Comparison of ENCODE assay signal across 8 mouse cellular contexts in genomic region chr1:171477758-171478545, GRCm38 (mm10). TPM values are rescaled to one million over a fixed set of nuclear protein-coding genes. Genes with fewer than 3 reads are reported as not detected.
DNase-seq lines count a peak whose midpoint lies in the region; ATAC-seq and TF ChIP-seq lines count a peak whose summit lies in the region.

No protein-coding gene starts in this region.

- no peaks in the 10 kb centered on the region for H3K36me3 ChIP-seq in heart, postnatal 0 days (replicated peaks; ENCODE audit: control insufficient read depth, insufficient read depth, low read length)
- no peaks in the 10 kb centered on the region for H3K36me3 ChIP-seq in limb, embryonic 13.5 days
- no peaks in the 10 kb centered on the region for H3K36me3 ChIP-seq in midbrain, embryonic 12.5 days

- H3K4me1 ChIP-seq in heart, postnatal 0 days (ENCODE audit: control insufficient read depth, insufficient read depth) = no peaks in the 10 kb centered on the region
- H3K4me1 ChIP-seq in limb, embryonic 13.5 days = no peaks in the 10 kb centered on the region
- no peaks in the 10 kb centered on the region for H3K4me1 ChIP-seq in midbrain, embryonic 12.5 days

- H3K9ac ChIP-seq in heart, postnatal 0 days (replicated peaks; ENCODE audit: low read depth, low read length) = no peak overlapping the region; the same call in 1 of the 2 replicates
- no peak overlapping the region for H3K9ac ChIP-seq in limb, embryonic 13.5 days
- H3K9ac ChIP-seq in midbrain, embryonic 12.5 days (replicated peaks) = no peak overlapping the region; the same call in 1 of the 2 replicates

- no peak for TF ChIP-seq CTCF in heart, postnatal 0 days (IDR thresholded peaks at IDR 0.05; ENCODE audit: low read depth)

- 64% methylated on average over 27 of the region's 27 CpGs for WGBS in heart, postnatal 0 days
- 61% methylated on average over 27 of the region's 27 CpGs for WGBS in limb, embryonic 13.5 days
- WGBS in midbrain, embryonic 12.5 days = 64% methylated on average over 27 of the region's 27 CpGs

- no peaks in the 10 kb centered on the region for H3K27me3 ChIP-seq in heart, postnatal 0 days (ENCODE audit: control insufficient read depth, insufficient read depth, low read length)
- H3K27me3 ChIP-seq in limb, embryonic 13.5 days = no peaks in the 10 kb centered on the region
- no peaks in the 10 kb centered on the region for H3K27me3 ChIP-seq in midbrain, embryonic 12.5 days

- peak overlapping the region; percentile 34 for H3K4me3 ChIP-seq in heart, postnatal 0 days (ENCODE audit: low read depth, low read length)
- peak overlapping the region; percentile 33 for H3K4me3 ChIP-seq in limb, embryonic 13.5 days
- peak overlapping the region; percentile 13; the same call in 1 of the 2 replicates for H3K4me3 ChIP-seq in midbrain, embryonic 12.5 days

- H3K4me2 ChIP-seq in heart, postnatal 0 days (ENCODE audit: low read depth, low read length) = peak overlapping the region; percentile 56
- peak overlapping the region; percentile 51 for H3K4me2 ChIP-seq in limb, embryonic 13.5 days (replicated peaks)
- H3K4me2 ChIP-seq in midbrain, embryonic 12.5 days (replicated peaks) = peak overlapping the region; percentile 16

- peak; percentile 19 for DNase-seq in embryo, embryonic 10.5 days (ENCODE audit: low spot score)
- DNase-seq in embryo, embryonic 9.5 days (ENCODE audit: extremely low spot score) = no peak
- peak; percentile 95 for DNase-seq in R1 (ENCODE audit: low read depth, low spot score)
- no peak for DNase-seq in heart, postnatal 0 days (ENCODE audit: low spot score)
- no peak for DNase-seq in cerebellum, postnatal 4 days (ENCODE audit: low spot score in 2 of 2)

- no peak overlapping the region for H3K27ac ChIP-seq in heart, postnatal 0 days (ENCODE audit: low read depth)
- H3K27ac ChIP-seq in limb, embryonic 13.5 days = no peak overlapping the region
- no peak overlapping the region for H3K27ac ChIP-seq in midbrain, embryonic 12.5 days (replicated peaks)

- ATAC-seq in heart, postnatal 0 days (ENCODE audit: insufficient read depth, low read depth) = no peak
- peak; percentile 71; the same call in 1 of the 2 replicates for ATAC-seq in limb, embryonic 13.5 days (ENCODE audit: low FRiP score, low read depth)
- no peak for ATAC-seq in midbrain, embryonic 12.5 days (ENCODE audit: low FRiP score, low read depth)
- ATAC-seq in erythroid progenitor cell, adult 5-6 weeks (replicated peaks; ENCODE audit: low FRiP score, poor library complexity, severe bottlenecking) = no peak

- TF ChIP-seq EP300 in heart, postnatal 0 days (IDR thresholded peaks at IDR 0.05; ENCODE audit: low read depth) = no peak

- peaks cover 8% of the 10 kb centered on the region for H3K9me3 ChIP-seq in heart, postnatal 0 days (replicated peaks; ENCODE audit: control insufficient read depth, low read length)
- H3K9me3 ChIP-seq in limb, embryonic 13.5 days = peaks cover 6% of the 10 kb centered on the region
- H3K9me3 ChIP-seq in midbrain, embryonic 12.5 days = peaks cover 5% of the 10 kb centered on the region

RNA-seq across cellular contexts. Expression of gene Alyref2, which starts 25.3 kb away (rescaled TPM):
- total RNA-seq in heart, postnatal 0 days (2014; rRNA removed; ENCODE audit: low replicate concordance) = 8.0 and 10.0 TPM in 2 replicates
- 13.5 and 14.6 TPM in 2 replicates for polyA plus RNA-seq in heart, postnatal 0 days (2015; fragmentation: Nextera tagmentation; extraction: Ambion mirVana)
- polyA plus RNA-seq in limb, embryonic 13.5 days (2015; fragmentation: Nextera tagmentation; extraction: Ambion mirVana) = 15.8 and 16.4 TPM in 2 replicates
- polyA plus RNA-seq in midbrain, embryonic 12.5 days (2016; fragmentation: Nextera tagmentation; extraction: Ambion mirVana) = 19.0 and 21.8 TPM in 2 replicates
- total RNA-seq in erythroid progenitor cell, adult 5-6 weeks (2015; ENCODE audit: low replicate concordance) = not detected in 2 replicates
- 5.5 TPM in 1 of 2 replicates, not detected in the other for total RNA-seq in erythroid progenitor cell, adult 5-6 weeks (2017; ENCODE audit: low replicate concordance)

RNA-seq across cellular contexts. Expression of gene F11r, which starts 40.6 kb away (rescaled TPM):
- 45.6 and 75.5 TPM in 2 replicates for total RNA-seq in heart, postnatal 0 days (2014; rRNA removed; ENCODE audit: low replicate concordance)
- 75.8 and 78.3 TPM in 2 replicates for polyA plus RNA-seq in heart, postnatal 0 days (2015; fragmentation: Nextera tagmentation; extraction: Ambion mirVana)
- polyA plus RNA-seq in limb, embryonic 13.5 days (2015; fragmentation: Nextera tagmentation; extraction: Ambion mirVana) = 40.4 and 40.6 TPM in 2 replicates
- polyA plus RNA-seq in midbrain, embryonic 12.5 days (2016; fragmentation: Nextera tagmentation; extraction: Ambion mirVana) = 10.1 and 12.4 TPM in 2 replicates
- total RNA-seq in erythroid progenitor cell, adult 5-6 weeks (2015; ENCODE audit: low replicate concordance) = not detected in 2 replicates
- total RNA-seq in erythroid progenitor cell, adult 5-6 weeks (2017; ENCODE audit: low replicate concordance) = not detected in 2 replicates

RNA-seq across cellular contexts. Expression of gene Itln1, which starts 57.1 kb away (rescaled TPM):
- total RNA-seq in heart, postnatal 0 days (2014; rRNA removed; ENCODE audit: low replicate concordance) = not detected in 2 replicates
- not detected in 2 replicates for polyA plus RNA-seq in heart, postnatal 0 days (2015; fragmentation: Nextera tagmentation; extraction: Ambion mirVana)
- polyA plus RNA-seq in limb, embryonic 13.5 days (2015; fragmentation: Nextera tagmentation; extraction: Ambion mirVana) = not detected in 2 replicates
- not detected in 2 replicates for polyA plus RNA-seq in midbrain, embryonic 12.5 days (2016; fragmentation: Nextera tagmentation; extraction: Ambion mirVana)
- total RNA-seq in erythroid progenitor cell, adult 5-6 weeks (2015; ENCODE audit: low replicate concordance) = not detected in 2 replicates
- not detected in 2 replicates for total RNA-seq in erythroid progenitor cell, adult 5-6 weeks (2017; ENCODE audit: low replicate concordance)

RNA-seq across cellular contexts. Expression of gene Tstd1, which starts 59.3 kb away (rescaled TPM):
- total RNA-seq in heart, postnatal 0 days (2014; rRNA removed; ENCODE audit: low replicate concordance) = not detected in 2 replicates
- 1.1 and 2.5 TPM in 2 replicates for polyA plus RNA-seq in heart, postnatal 0 days (2015; fragmentation: Nextera tagmentation; extraction: Ambion mirVana)
- polyA plus RNA-seq in limb, embryonic 13.5 days (2015; fragmentation: Nextera tagmentation; extraction: Ambion mirVana) = 7.3 and 9.0 TPM in 2 replicates
- 9.9 and 10.5 TPM in 2 replicates for polyA plus RNA-seq in midbrain, embryonic 12.5 days (2016; fragmentation: Nextera tagmentation; extraction: Ambion mirVana)
- total RNA-seq in erythroid progenitor cell, adult 5-6 weeks (2015; ENCODE audit: low replicate concordance) = not detected in 2 replicates
- total RNA-seq in erythroid progenitor cell, adult 5-6 weeks (2017; ENCODE audit: low replicate concordance) = 0.90 TPM in 1 of 2 replicates, not detected in the other

Comparison
In these comparisons a context has a peak if more than half of its experiments do, and no peak if none do; other contexts are left out.
1. DNase-seq: peak in embryo, embryonic 10.5 days (single experiment) and R1 (single experiment); none in embryo, embryonic 9.5 days (single experiment), heart, postnatal 0 days (single experiment) and cerebellum, postnatal 4 days (0 of 2).
2. Peak in every context shown above with its lines, with median percentiles within 50 percentile points of each other: H3K4me2 ChIP-seq and H3K4me3 ChIP-seq.